Mouse (Mus musculus): ENCODE measurements at regions not wholly inside any gene's neighbourhood (a gene's known extent, or its start where the extent isn't known, plus 50 kb on each side); places are given as distances from the start of the nearest gene placed in this dataset.

GRCm38 (mm10) chr17:58668036-58668435, 323.1 kb downstream of the Pdzph1 start:
- Histone ChIP-seq H3K27me3 (ENCODE audit: control insufficient read depth, insufficient read depth, low read length) (no peaks in the 10 kb centered on the region), H3K4me1 (replicated peaks; ENCODE audit: control insufficient read depth, insufficient read depth, low read length) (no peaks in the 10 kb centered on the region), H3K4me2 (replicated peaks) (no peak overlapping the region), H3K4me3 (replicated peaks; ENCODE audit: low read length) (no peak overlapping the region), H3K27ac (no peak overlapping the region), H3K9me3 (ENCODE audit: control insufficient read depth, low read length) (no peaks in the 10 kb centered on the region), H3K9ac (no peak overlapping the region), H3K36me3 (replicated peaks; ENCODE audit: control insufficient read depth, insufficient read depth) (no peaks in the 10 kb centered on the region)
- ATAC-seq (ENCODE audit: low FRiP score) (no peak), DNase-seq (ENCODE audit: low spot score) (no peak)
- 98% methylated on average over 3 of the region's 3 CpGs for WGBS

DNA sequence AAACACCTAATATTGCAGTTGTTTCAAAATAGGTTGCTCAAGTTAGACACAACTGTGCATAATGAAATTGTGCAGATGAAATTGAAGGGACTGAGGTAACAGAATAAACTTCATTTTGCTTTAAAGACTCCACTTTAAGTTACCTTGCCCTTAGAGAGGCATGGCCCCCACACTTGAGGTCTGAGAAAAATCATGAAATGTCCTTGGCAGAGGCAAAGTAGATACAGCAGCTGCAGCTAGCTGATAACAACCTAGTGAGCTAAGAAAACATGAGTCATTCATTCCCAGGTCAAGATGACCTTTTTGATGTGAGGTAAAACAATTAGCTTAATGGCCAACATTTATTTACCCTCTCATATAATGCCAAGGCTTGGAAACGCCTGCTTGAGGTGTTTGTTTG, 347.4 kb downstream of the Pdzph1 start:
- WGBS, result 68% methylated on average over 1 of the region's 1 CpGs
- no peak for DNase-seq (ENCODE audit: low spot score)
- Histone ChIP-seq H3K9ac (no peak overlapping the region), H3K4me3 (replicated peaks; ENCODE audit: low read length) (no peak overlapping the region), H3K9me3 (ENCODE audit: control insufficient read depth, low read length) (no peaks in the 10 kb centered on the region), H3K27ac (no peak overlapping the region), H3K36me3 (replicated peaks; ENCODE audit: control insufficient read depth, insufficient read depth) (no peaks in the 10 kb centered on the region), H3K27me3 (ENCODE audit: control insufficient read depth, insufficient read depth, low read length) (no peaks in the 10 kb centered on the region), H3K4me2 (replicated peaks) (no peak overlapping the region), H3K4me1 (replicated peaks; ENCODE audit: control insufficient read depth, insufficient read depth, low read length) (no peaks in the 10 kb centered on the region)
- no peak for ATAC-seq (ENCODE audit: low FRiP score)

- Histone ChIP-seq H3K4me2 (replicated peaks) (no peak overlapping the region), H3K27ac (no peak overlapping the region), H3K36me3 (replicated peaks; ENCODE audit: control insufficient read depth, insufficient read depth) (no peaks in the 10 kb centered on the region), H3K4me3 (replicated peaks; ENCODE audit: low read length) (no peak overlapping the region), H3K9ac (no peak overlapping the region), H3K4me1 (replicated peaks; ENCODE audit: control insufficient read depth, insufficient read depth, low read length) (no peaks in the 10 kb centered on the region), H3K9me3 (ENCODE audit: control insufficient read depth, low read length) (no peaks in the 10 kb centered on the region), H3K27me3 (ENCODE audit: control insufficient read depth, insufficient read depth, low read length) (no peaks in the 10 kb centered on the region)
- no peak for ATAC-seq (ENCODE audit: low FRiP score)
- no peak for DNase-seq (ENCODE audit: low spot score)
- WGBS, result 83% methylated on average over 1 of the region's 1 CpGs
Observed at GRCm38 (mm10) chr17:58642273-58642672, 348.9 kb downstream of the Pdzph1 start.

DNA sequence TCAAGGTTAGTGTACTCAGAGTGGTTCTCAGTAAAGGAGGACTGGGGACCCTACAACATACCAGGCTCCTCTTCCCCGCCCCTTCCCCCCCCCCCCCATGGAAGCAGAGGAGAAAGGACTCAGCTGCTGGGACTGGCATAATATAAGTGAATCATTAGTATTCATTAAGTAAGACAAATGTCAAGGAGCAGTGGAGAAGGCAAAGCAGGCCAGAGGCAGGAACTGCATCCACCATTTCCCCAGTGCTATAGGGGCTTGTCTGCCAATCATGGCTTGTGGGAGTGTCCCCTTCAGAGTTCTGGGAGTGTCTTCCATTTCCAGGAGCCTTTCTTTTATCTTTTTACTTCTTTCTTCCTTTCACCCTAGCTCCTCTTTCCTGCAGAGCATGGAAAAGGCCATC, 392.3 kb downstream of the Pdzph1 start:
- Histone ChIP-seq H3K27me3 (ENCODE audit: control insufficient read depth, insufficient read depth, low read length) (no peaks in the 10 kb centered on the region), H3K4me2 (replicated peaks) (no peak overlapping the region), H3K9me3 (ENCODE audit: control insufficient read depth, low read length) (no peaks in the 10 kb centered on the region), H3K36me3 (replicated peaks; ENCODE audit: control insufficient read depth, insufficient read depth) (no peaks in the 10 kb centered on the region), H3K27ac (no peak overlapping the region), H3K9ac (no peak overlapping the region), H3K4me3 (replicated peaks; ENCODE audit: low read length) (no peak overlapping the region), H3K4me1 (replicated peaks; ENCODE audit: control insufficient read depth, insufficient read depth, low read length) (no peaks in the 10 kb centered on the region)
- 80% methylated on average over 1 of the region's 1 CpGs for WGBS
- DNase-seq (ENCODE audit: low spot score) (no peak), ATAC-seq (ENCODE audit: low FRiP score) (no peak)

- Histone ChIP-seq H3K4me3 (replicated peaks; ENCODE audit: low read length) (no peak overlapping the region), H3K27ac (no peak overlapping the region), H3K9ac (no peak overlapping the region), H3K9me3 (ENCODE audit: control insufficient read depth, low read length) (no peaks in the 10 kb centered on the region), H3K27me3 (ENCODE audit: control insufficient read depth, insufficient read depth, low read length) (no peaks in the 10 kb centered on the region), H3K36me3 (replicated peaks; ENCODE audit: control insufficient read depth, insufficient read depth) (no peaks in the 10 kb centered on the region), H3K4me1 (replicated peaks; ENCODE audit: control insufficient read depth, insufficient read depth, low read length) (no peaks in the 10 kb centered on the region), H3K4me2 (replicated peaks) (no peak overlapping the region)
- ATAC-seq (ENCODE audit: low FRiP score) (no peak), DNase-seq (ENCODE audit: low spot score) (no peak)
Observed at GRCm38 (mm10) chr17:58596661-58597060, 394.5 kb downstream of the Pdzph1 start.

DNA sequence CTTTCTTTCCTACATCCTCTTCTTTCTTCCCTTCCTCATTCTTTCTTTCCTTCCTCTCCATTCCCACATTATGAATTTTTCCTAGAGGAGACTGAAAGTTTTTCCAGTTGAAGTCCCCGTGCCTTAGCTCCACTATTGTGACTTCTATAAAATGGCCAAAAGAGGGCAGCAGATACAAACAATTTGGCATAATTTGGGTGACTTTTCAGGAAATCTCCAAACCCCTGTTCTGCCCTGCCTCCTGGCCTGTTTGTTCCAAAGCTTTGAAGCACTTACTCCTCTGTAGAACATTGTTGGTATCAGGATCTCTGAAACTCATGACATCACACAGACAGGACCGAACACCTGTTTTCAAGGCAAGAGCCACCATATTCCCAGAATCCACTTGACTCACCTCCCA, 403.2 kb downstream of the Pdzph1 start:
- WGBS, result 63% methylated on average over 2 of the region's 2 CpGs
- H3K27me3 ChIP-seq (ENCODE audit: control insufficient read depth, insufficient read depth, low read length), result no peaks in the 10 kb centered on the region
- H3K4me2 ChIP-seq (replicated peaks), result no peak overlapping the region
- H3K36me3 ChIP-seq (replicated peaks; ENCODE audit: control insufficient read depth, insufficient read depth), result no peaks in the 10 kb centered on the region
- no peak overlapping the region for H3K9ac ChIP-seq
- ATAC-seq (ENCODE audit: low FRiP score) (no peak), DNase-seq (ENCODE audit: low spot score) (peak; percentile 75)
- H3K27ac ChIP-seq, result no peak overlapping the region
- no peak overlapping the region for H3K4me3 ChIP-seq (replicated peaks; ENCODE audit: low read length)
- no peaks in the 10 kb centered on the region for H3K9me3 ChIP-seq (ENCODE audit: control insufficient read depth, low read length)
- no peaks in the 10 kb centered on the region for H3K4me1 ChIP-seq (replicated peaks; ENCODE audit: control insufficient read depth, insufficient read depth, low read length)

DNA sequence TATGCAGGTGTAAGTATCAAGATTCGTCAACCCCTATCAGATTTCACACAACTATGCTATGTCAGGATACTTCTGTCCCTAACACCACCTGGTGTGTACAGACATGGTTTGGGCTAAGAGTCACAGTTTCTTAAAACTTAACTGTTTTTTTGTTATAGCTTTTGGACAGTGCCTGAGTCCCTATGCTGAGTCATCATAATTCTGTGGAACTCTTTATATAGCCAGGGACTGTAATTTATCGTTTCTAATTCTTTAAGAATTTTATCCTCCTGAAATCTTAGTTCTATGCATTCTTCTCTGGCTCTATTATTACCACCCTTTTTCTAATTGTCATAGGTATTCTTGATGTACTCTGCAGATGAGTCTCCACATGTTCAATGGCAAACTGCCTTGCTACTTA, 418.3 kb downstream of the Pdzph1 start:
- WGBS, result 88% methylated on average over 2 of the region's 2 CpGs
- Histone ChIP-seq H3K9me3 (ENCODE audit: control insufficient read depth, low read length) (no peaks in the 10 kb centered on the region), H3K4me3 (replicated peaks; ENCODE audit: low read length) (no peak overlapping the region), H3K36me3 (replicated peaks; ENCODE audit: control insufficient read depth, insufficient read depth) (no peaks in the 10 kb centered on the region), H3K27ac (no peak overlapping the region), H3K27me3 (ENCODE audit: control insufficient read depth, insufficient read depth, low read length) (no peaks in the 10 kb centered on the region), H3K4me1 (replicated peaks; ENCODE audit: control insufficient read depth, insufficient read depth, low read length) (no peaks in the 10 kb centered on the region), H3K4me2 (replicated peaks) (no peak overlapping the region), H3K9ac (no peak overlapping the region)
- DNase-seq (ENCODE audit: low spot score) (no peak), ATAC-seq (ENCODE audit: low FRiP score) (no peak)
